Mouse (Mus musculus) layer of hippocampus, adult 18-20 months (tissue): ENCODE measurements around the gene Arl14. TPM values are rescaled to one million over a fixed set of nuclear protein-coding genes. Genes with fewer than 3 reads are reported as not detected.
"Not testable (repeated sequence)": the region's sequence is repeated elsewhere in the genome, so short reads cannot be mapped to it uniquely, and the experiment has no call there.

Experiments used
- DNase-seq, 2 experiments: peaks; one replicate each; pipeline ENCODE4 v3.0.0; 2022; ENCODE audit warnings: low spot score in 2 of 2
- total RNA-seq, 2 experiments: library from RNA; stranded (reverse); gene quantifications; 2 replicates each; pipeline ENCODE4 v1.2.3; 2021

Gene Arl14
- total RNA-seq, 2 experiments from 2014 or later, result not detected

- no peak for DNase-seq
Observed at GRCm38 (mm10) chr3:69212246-69212645, 10.0 kb upstream of the Arl14 start.

DNA sequence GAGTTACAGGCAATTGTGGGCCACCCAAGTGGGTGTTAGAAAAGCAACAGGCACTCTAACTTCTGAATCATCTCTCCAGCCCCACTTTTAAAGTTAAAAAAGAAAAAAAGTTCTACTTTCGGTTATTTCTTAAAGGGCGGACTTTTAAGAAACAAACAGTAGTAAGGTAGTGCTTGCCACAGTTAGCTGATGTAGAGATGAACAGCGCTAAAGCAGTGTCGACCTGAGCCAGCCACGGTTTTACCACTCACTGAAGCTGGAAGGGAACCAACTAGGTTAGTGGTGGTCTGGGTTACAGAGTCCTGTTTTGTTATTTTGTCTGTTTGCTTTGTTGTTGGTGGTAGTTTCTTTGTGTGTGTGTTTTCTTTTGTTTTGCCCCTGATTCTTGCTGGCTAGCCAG is 8.8 kb upstream of the Arl14 start:
- DNase-seq, result no peak

- no peak for DNase-seq
Observed at GRCm38 (mm10) chr3:69214566-69214965, 7.7 kb upstream of the Arl14 start.

GRCm38 (mm10) chr3:69222502-69222900 is 282 bp downstream of the Arl14 start:
- no peak for DNase-seq

DNA sequence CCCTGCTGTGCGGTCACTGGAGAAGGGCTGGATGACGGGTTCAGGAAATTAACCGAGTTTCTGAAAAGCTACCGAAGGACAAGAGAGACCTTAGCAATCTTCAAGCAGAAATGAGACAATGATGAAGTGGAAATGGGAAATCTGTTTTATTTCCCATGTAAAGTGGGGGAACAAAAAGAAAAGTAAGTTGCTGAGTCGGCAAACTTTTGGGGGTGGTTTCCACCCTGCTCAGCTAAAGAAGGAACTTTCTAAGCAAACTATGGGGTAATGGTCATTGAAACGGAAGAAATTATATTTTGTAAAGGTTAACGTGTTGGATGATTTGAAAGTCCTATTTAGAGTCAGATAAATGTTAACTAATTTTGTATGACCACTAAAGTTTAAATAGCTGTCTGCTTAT is 768 bp downstream of the Arl14 start:
- DNase-seq, result no peak

GRCm38 (mm10) chr3:69223666-69224065 is 1.4 kb downstream of the Arl14 start:
- DNase-seq, result no peak

DNA sequence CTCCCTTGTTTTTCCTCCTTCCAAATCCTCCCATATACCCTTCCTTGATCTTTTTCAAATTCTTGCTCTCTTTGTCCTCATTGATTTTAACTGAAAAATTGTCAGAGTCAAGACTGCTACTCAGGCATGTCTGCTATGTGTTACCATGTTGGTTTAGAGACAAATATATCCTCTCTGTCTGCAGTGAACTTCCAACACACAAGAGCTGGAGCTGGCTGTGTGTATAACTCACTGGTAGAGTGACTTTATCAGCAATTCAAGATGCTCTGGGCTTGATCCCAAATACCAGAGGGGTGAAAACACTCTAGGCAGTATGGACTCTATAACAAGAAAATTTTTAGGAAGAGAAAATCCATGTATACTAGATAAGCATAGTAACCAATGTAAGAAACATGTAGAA is 2.8 kb downstream of the Arl14 start:
- no peak for DNase-seq

GRCm38 (mm10) chr3:69226496-69226895 is 4.3 kb downstream of the Arl14 start:
- no peak for DNase-seq

DNA sequence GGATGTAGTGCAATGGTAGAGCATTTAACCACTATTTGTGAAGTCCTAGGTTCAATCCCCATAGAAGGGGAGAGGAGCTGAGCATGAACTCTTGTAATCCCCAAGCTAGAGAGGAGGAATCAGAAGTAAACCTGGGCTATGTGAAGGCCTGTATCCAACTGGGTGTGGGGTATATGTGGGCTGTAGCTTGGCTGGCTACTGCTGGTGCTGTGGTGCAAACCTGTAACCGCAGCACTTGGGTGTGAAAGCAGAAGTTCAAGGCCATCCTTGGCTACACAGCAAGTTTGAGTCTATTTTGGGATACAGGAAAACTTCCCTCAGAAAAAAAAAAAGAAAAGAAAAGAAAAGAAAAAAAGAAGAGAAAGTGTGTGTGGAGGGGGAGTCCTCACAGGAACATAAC is 5.8 kb downstream of the Arl14 start:
- DNase-seq, result no peak

GRCm38 (mm10) chr3:69231522-69232138 is 9.4 kb downstream of the Arl14 start:
- no peak for DNase-seq

- not testable (repeated sequence) for DNase-seq
Observed at GRCm38 (mm10) chr3:69233552-69234189, 11.5 kb downstream of the Arl14 start.

DNA sequence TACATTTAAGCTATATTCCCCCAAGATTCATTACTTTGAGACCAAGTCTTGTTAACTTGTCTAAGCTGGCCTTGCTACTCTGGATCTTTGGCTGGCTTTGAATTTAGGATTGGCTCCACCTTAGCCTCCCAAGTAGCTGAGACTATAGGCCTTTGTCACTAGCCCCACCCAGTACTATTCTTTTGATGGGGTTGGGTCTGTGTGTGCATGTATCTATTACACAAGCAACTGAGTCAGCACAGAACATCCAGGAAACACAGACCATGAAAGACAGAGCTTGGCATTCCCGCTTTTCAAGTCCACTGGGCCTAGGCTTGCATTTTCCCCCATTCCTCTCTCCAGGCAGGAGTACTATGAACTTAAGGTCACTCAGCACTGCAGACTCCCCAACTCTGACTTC is 12.3 kb downstream of the Arl14 start:
- no peak for DNase-seq

DNA sequence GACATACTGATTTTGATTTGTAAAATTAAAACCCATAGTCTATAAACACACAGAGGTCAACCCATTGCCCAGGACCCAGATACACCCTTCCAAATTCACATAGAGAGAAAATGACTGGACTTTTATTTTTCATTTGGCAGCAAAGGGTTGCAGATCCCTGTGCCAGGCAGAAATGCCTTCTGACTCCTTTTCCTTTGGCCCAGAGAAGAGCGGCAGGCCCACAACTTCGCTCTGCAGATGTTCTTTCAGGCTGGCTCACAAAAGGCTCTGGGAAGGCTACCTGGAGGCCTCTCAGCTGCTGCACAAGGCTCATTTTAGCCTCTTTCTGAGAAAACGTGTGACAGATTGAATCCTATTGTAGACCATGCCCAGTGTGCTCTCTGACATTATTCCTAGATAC is 13.6 kb downstream of the Arl14 start:
- no peak for DNase-seq

DNA sequence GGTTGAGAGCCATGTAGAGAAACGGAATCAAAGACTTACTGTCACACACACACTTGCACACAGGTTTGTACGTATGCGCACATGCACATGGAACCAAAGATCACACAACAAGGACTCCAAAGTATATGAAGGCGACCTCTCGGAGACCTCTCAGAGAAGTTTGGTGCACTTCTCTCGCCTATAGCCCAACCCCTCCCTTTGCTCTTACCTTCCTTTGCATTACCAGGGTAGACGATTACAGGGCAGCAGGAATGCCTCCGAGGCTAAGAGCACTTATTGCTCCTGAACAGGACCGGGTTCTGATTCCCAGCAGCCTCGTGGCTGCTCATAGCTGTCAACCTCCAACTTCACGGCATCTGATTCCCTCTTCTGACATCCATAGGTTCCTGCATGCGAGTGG is 14.3 kb downstream of the Arl14 start:
- DNase-seq, result no peak

DNA sequence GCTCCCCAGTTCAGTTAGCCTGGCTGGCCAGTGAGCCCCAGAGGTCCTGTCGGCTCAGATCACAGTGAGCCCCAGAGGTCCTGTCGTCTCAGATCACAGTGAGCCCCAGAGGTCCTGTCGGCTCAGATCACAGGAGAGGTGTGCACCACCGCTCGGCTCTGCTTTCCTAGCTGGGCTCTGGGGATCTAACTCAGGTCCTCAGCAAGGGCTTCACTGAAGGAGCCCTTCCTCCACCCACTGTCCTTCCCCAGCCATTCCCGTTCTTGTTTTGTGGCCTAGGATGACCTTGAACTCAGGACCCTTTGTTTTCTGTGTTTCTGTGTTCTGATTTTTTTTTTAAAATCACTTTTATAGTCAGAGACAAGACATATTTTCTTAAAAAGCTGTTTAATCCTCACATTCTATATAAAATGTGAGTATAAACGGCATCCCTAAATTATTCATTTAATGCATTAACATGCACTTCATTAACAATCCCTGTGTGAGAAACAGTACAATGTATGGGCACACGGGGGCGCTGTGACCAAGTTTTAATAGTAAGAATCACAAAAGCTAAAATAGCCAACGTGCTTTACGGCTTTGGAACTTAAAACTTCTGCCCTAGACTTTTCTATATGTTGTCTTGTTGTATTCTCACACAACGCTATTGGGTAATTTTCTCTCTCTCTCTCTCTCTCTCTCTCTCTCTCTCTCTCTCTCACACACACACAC is 16.1 kb downstream of the Arl14 start:
- peak; percentile 28 to 81 for DNase-seq

DNA sequence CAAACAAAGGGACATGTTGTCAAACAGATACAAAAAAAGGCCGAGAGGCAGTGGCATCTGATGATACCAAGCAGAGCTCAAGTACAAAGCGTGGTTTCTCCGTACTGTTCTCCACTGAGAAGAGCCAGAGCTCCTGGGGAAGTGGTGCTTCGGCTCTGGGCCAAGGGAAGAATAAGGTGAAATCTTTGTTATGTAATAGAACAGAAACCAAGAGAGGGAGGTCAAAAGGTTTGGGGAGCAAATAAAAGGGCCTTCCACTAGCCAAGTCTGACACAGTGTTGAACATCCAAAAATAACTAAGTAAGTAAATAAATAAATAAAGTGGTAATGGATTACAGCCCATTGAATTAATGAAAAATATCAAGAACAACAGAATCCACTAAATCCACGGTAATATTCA is 17.0 kb downstream of the Arl14 start:
- no peak for DNase-seq

DNA sequence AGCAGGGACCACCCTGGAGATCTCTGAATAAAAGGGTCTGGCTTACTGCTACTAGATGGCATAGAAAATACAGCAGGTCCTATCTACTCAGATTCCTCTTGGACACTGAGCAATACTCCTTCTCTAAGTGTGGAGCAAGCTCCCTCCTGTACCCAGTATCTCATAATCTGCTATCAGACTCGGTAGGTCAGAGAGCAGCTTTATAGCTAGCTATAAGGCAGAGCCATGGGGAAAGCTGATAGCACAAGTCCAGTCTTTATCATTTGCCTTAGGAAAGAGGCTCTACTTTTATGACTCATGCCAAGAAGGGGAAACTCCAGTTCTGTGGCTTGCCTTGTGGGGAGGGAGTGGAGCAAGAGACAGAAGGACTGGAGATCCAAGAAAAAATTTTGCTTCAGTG is 18.8 kb downstream of the Arl14 start:
- no peak for DNase-seq

DNA sequence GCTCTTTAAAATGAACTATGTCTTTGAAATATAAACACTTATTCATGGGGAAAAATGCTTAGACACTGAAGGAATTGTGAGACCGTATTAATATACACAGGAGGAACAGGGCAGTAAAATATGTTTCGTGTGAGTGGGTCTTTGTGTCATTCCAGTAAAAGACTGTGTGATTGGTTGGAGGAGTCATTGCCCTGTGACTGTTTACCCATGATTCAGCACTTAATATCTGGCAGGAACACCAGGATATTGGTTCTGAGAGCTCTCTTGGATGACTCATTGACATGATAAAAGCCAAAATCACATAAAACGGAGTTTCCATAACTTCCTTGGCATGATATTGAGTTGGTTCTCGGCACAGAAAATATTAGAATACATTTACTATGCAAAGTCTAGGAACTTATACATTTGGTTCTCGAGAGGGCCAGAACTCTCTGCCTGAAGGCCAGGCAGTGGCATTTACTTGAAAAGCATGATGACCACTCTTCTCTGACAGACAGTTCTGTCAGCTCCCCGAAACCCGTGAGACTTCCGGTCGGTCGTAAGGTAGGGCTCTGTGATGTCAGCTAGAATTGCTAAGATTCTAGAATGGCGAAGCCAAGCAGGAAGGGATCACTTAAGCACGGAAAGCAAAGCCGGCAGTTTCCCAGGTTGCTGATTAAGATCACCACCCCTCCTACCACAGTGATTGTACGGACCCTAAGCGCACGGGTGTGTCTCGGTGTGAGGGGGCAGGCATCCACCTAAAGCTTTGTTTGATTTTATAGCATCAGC is 31.1 kb downstream of the Arl14 start:
- no peak for DNase-seq

DNA sequence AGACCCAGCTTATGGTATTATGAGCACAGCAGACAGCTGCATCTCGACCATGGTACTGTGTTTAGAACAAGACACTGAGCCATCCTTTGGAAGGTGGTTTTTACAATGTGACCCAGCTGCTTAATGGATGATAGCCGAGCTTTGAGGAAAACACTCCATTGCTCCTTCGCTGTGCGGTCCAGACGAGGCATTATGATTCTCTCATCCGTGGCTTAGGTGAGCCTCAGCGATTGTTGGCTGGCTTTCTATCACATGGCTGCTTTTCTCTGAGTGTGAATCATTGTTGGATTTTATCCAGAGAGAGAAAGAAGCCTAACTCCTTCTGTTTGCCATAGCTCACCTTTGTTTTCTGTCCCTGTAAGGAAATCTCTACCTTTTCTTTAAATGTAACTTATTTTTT is 32.5 kb downstream of the Arl14 start:
- no peak for DNase-seq

DNA sequence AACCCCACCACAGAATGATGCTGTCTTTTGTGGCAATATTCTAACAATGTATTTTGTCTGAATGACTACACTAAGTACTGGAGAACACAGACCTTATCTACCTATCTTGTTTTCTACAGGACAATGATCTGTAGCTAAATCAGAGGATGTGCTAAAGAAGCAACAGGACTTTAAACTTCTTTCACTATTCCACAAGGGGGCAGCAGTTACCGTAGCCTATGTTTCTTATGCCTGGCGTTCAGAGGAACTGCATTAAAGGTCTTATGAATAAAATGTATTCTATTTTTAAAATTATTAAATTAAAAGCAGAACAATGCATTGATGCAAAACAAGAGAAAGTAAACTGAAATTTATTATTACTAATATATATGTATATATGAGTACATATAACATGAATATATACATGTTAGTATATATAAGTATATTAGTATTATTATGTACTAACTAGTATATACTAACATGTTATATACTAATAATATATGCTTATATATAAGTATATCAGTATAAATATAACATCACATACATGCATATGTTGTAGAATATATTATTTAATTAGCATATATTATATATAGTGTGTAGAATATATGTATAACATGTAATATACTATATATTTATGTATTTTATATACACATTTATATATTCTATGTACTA is 35.0 kb downstream of the Arl14 start:
- peak; percentile 7 to 65 for DNase-seq

- DNase-seq, result no peak
Observed at GRCm38 (mm10) chr3:69263010-69263643, 40.9 kb downstream of the Arl14 start.
